Mouse (Mus musculus) heart, embryonic 10.5 days (tissue): Measurements from ENCODE around the gene Marco. TPM values are rescaled to one million over a fixed set of nuclear protein-coding genes. Genes with fewer than 3 reads are reported as not detected.

Experiments used
- DNase-seq: peaks from one replicate; pipeline ENCODE4 v3.0.0-alpha.2; 2017; ENCODE audit warnings: low spot score
- H3K27ac ChIP-seq: fragments of 300-500 bp; sonication (generic); 2 replicates; pipeline ENCODE4 v1.5.1; 2016; ENCODE audit warnings: mild to moderate bottlenecking
- H3K27me3 ChIP-seq: fragments of 300-500 bp; sonication (generic); 2 replicates; pipeline ENCODE4 v1.6.1; 2016; ENCODE audit warnings: mild to moderate bottlenecking; ENCODE audit not compliant: poor library complexity, insufficient read depth, severe bottlenecking
- H3K36me3 ChIP-seq: fragments of 300-500 bp; sonication (generic); 2 replicates; pipeline ENCODE4 v1.6.1; 2016; ENCODE audit warnings: mild to moderate bottlenecking, moderate library complexity
- H3K4me1 ChIP-seq: fragments of 300-500 bp; sonication (generic); 2 replicates; pipeline ENCODE4 v1.6.1; 2016; ENCODE audit warnings: mild to moderate bottlenecking
- H3K4me3 ChIP-seq: fragments of 300-500 bp; sonication (generic); 2 replicates; pipeline ENCODE4 v1.5.1; 2016; ENCODE audit warnings: mild to moderate bottlenecking, moderate library complexity
- H3K9me3 ChIP-seq: fragments of 300-500 bp; sonication (generic); 2 replicates; pipeline ENCODE4 v1.6.1; 2016; ENCODE audit warnings: mild to moderate bottlenecking, moderate library complexity
- WGBS: fragments of 180-500 bp; shearing (Covaris S2); methylation state at CpG from one replicate; pipeline ENCODE4 v1.1.7; 2016; 5-methylcytosine and 5-hydroxymethylcytosine counted together
- polyA plus RNA-seq: library from polyadenylated mRNA; unstranded; fragments of >200 nt; fragmentation: Nextera tagmentation; extraction: Ambion mirVana; gene quantifications from 2 replicates; pipeline ENCODE4 v1.2.1, GENCODE M21; 2016

Gene Marco
- polyA plus RNA-seq, result not detected in 2 replicates

- 77% methylated on average over 1 of the region's 1 CpGs for WGBS
- Histone ChIP-seq H3K27me3 (0 out of 2 replicates have a peak, but pooled peaks cover 6% of the 10 kb centered on the region), H3K36me3 (no peaks in the 10 kb centered on the region)
These were observed at the start of gene Marco for GRCm38 (mm10) chr1:120504924-120505323. Gene Marco, minus strand, starts transcription at chr1:120505024.

GRCm38 (mm10) chr1:120539506-120540029, 34.7 kb upstream of the Marco start:
- DNase-seq, result no peak
- H3K36me3 ChIP-seq, result no peaks in the 10 kb centered on the region
- no peak overlapping the region for H3K27ac ChIP-seq
- 0 out of 2 replicates have a peak, but pooled peaks cover 3% of the 10 kb centered on the region for H3K27me3 ChIP-seq
- H3K4me1 ChIP-seq, result 0 out of 2 replicates have a peak, but pooled peaks cover 3% of the 10 kb centered on the region
- WGBS, result 78% methylated on average over 7 of the region's 7 CpGs
- H3K4me3 ChIP-seq, result no peak overlapping the region
- H3K9me3 ChIP-seq, result no peaks in the 10 kb centered on the region

More at GRCm38 (mm10) chr1:120504924-120505323, at the start of gene Marco:
- H3K27ac ChIP-seq, result no peak within 1 kb of the TSS
- H3K4me3 ChIP-seq, result no peak within 1 kb of the TSS
- no peaks in the 10 kb centered on the region for H3K9me3 ChIP-seq
- H3K4me1 ChIP-seq, result no peaks in the 10 kb centered on the region
- no peak for DNase-seq

- Histone ChIP-seq H3K27me3 (0 out of 2 replicates have a peak, but pooled peaks cover 3% of the 10 kb centered on the region), H3K9me3 (no peaks in the 10 kb centered on the region), H3K27ac (no peak overlapping the region), H3K4me1 (no peaks in the 10 kb centered on the region), H3K36me3 (no peaks in the 10 kb centered on the region), H3K4me3 (no peak overlapping the region)
- 95% methylated on average over 1 of the region's 1 CpGs for WGBS
- DNase-seq, result no peak
These were observed 32.2 kb upstream of the Marco start for GRCm38 (mm10) chr1:120536998-120537397.

- no peak overlapping the region for H3K4me3 ChIP-seq
- H3K27ac ChIP-seq, result no peak overlapping the region
- no peaks in the 10 kb centered on the region for H3K9me3 ChIP-seq
- WGBS, result 89% methylated on average over 1 of the region's 1 CpGs
- DNase-seq, result no peak
- no peaks in the 10 kb centered on the region for H3K4me1 ChIP-seq
- 0 out of 2 replicates have a peak, but pooled peaks cover 3% of the 10 kb centered on the region for H3K27me3 ChIP-seq
- H3K36me3 ChIP-seq, result no peaks in the 10 kb centered on the region
These were observed 31.1 kb upstream of the Marco start for GRCm38 (mm10) chr1:120535919-120536318.

- no peak for DNase-seq
- WGBS, result 71% methylated on average over 6 of the region's 6 CpGs
- no peak overlapping the region for H3K4me3 ChIP-seq
- H3K27ac ChIP-seq, result no peak overlapping the region
- H3K36me3 ChIP-seq, result no peaks in the 10 kb centered on the region
- no peaks in the 10 kb centered on the region for H3K27me3 ChIP-seq
- no peaks in the 10 kb centered on the region for H3K9me3 ChIP-seq
- no peaks in the 10 kb centered on the region for H3K4me1 ChIP-seq
These were observed 27.6 kb upstream of the Marco start for GRCm38 (mm10) chr1:120532321-120532916.

- Histone ChIP-seq H3K27ac (no peak overlapping the region), H3K9me3 (no peaks in the 10 kb centered on the region), H3K4me3 (no peak overlapping the region), H3K27me3 (no peaks in the 10 kb centered on the region), H3K4me1 (no peaks in the 10 kb centered on the region), H3K36me3 (no peaks in the 10 kb centered on the region)
- WGBS, result 71% methylated on average over 3 of the region's 3 CpGs
- no peak for DNase-seq
These were observed 26.9 kb upstream of the Marco start for GRCm38 (mm10) chr1:120531770-120532169.

- Histone ChIP-seq H3K27ac (no peak overlapping the region), H3K4me1 (no peaks in the 10 kb centered on the region), H3K36me3 (no peaks in the 10 kb centered on the region), H3K4me3 (no peak overlapping the region), H3K27me3 (no peaks in the 10 kb centered on the region), H3K9me3 (no peaks in the 10 kb centered on the region)
- WGBS, result 77% methylated on average over 2 of the region's 2 CpGs
- DNase-seq, result no peak
These were observed 25.1 kb upstream of the Marco start for GRCm38 (mm10) chr1:120529881-120530280.

- Histone ChIP-seq H3K36me3 (no peaks in the 10 kb centered on the region), H3K9me3 (no peaks in the 10 kb centered on the region), H3K4me1 (no peaks in the 10 kb centered on the region), H3K27me3 (no peaks in the 10 kb centered on the region), H3K27ac (no peak overlapping the region), H3K4me3 (no peak overlapping the region)
- 64% methylated on average over 7 of the region's 7 CpGs for WGBS
- no peak for DNase-seq
These were observed 12.8 kb upstream of the Marco start for GRCm38 (mm10) chr1:120517618-120518017.

- H3K27me3 ChIP-seq, result no peaks in the 10 kb centered on the region
- no peak overlapping the region for H3K27ac ChIP-seq
- DNase-seq, result no peak
- no peak overlapping the region for H3K4me3 ChIP-seq
- 55% methylated on average over 3 of the region's 3 CpGs for WGBS
- no peaks in the 10 kb centered on the region for H3K4me1 ChIP-seq
- H3K36me3 ChIP-seq, result no peaks in the 10 kb centered on the region
- no peaks in the 10 kb centered on the region for H3K9me3 ChIP-seq
These were observed 5.5 kb upstream of the Marco start for GRCm38 (mm10) chr1:120510311-120510710.

- Histone ChIP-seq H3K36me3 (no peaks in the 10 kb centered on the region), H3K27ac (no peak overlapping the region), H3K4me3 (no peak overlapping the region), H3K27me3 (0 out of 2 replicates have a peak, but pooled peaks cover 6% of the 10 kb centered on the region), H3K9me3 (no peaks in the 10 kb centered on the region), H3K4me1 (no peaks in the 10 kb centered on the region)
- 80% methylated on average over 4 of the region's 4 CpGs for WGBS
- no peak for DNase-seq
These were observed 4.2 kb upstream of the Marco start for GRCm38 (mm10) chr1:120508976-120509375.

GRCm38 (mm10) chr1:120504046-120504710, 646 bp downstream of the Marco start:
- H3K27ac ChIP-seq, result no peak overlapping the region
- 0 out of 2 replicates have a peak, but pooled peaks cover 6% of the 10 kb centered on the region for H3K27me3 ChIP-seq
- no peaks in the 10 kb centered on the region for H3K36me3 ChIP-seq
- no peaks in the 10 kb centered on the region for H3K9me3 ChIP-seq
- H3K4me3 ChIP-seq, result no peak overlapping the region
- no peak for DNase-seq
- WGBS, result 69% methylated on average over 6 of the region's 6 CpGs
- H3K4me1 ChIP-seq, result no peaks in the 10 kb centered on the region

- Histone ChIP-seq H3K4me1 (no peaks in the 10 kb centered on the region), H3K27me3 (0 out of 2 replicates have a peak, but pooled peaks cover 6% of the 10 kb centered on the region), H3K36me3 (no peaks in the 10 kb centered on the region), H3K4me3 (no peak overlapping the region), H3K9me3 (no peaks in the 10 kb centered on the region), H3K27ac (no peak overlapping the region)
- DNase-seq, result no peak
- 62% methylated on average over 4 of the region's 4 CpGs for WGBS
These were observed 3.3 kb downstream of the Marco start for GRCm38 (mm10) chr1:120501496-120501895.

- no peak overlapping the region for H3K27ac ChIP-seq
- no peak overlapping the region for H3K4me3 ChIP-seq
- no peaks in the 10 kb centered on the region for H3K4me1 ChIP-seq
- peaks cover 7% of the 10 kb centered on the region; the same call in 1 of the 2 replicates for H3K27me3 ChIP-seq
- H3K36me3 ChIP-seq, result no peaks in the 10 kb centered on the region
- WGBS, result 73% methylated on average over 4 of the region's 4 CpGs
- no peak for DNase-seq
- no peaks in the 10 kb centered on the region for H3K9me3 ChIP-seq
These were observed 6.8 kb downstream of the Marco start for GRCm38 (mm10) chr1:120498036-120498435.
